Mouse (Mus musculus): ENCODE measurements around the gene Cttnbp2. TPM values are rescaled to one million over a fixed set of nuclear protein-coding genes. Genes with fewer than 3 reads are reported as not detected.

Gene Cttnbp2
- total and polyA plus RNA-seq, 3 experiments, result 18.9 to 81.3 (median 66.9) TPM

Small RNA genes within 50 kb of the gene (microRNA-seq; reads per million reads assigned to microRNA genes)
- gene Gm26233, result 0 reads per million in 2 experiments

All from adrenal gland, adult 2 months (tissue).